Mouse (Mus musculus): ENCODE results near the gene Pik3r2. TPM values are rescaled to one million over a fixed set of nuclear protein-coding genes. Genes with fewer than 3 reads are reported as not detected.

The Pik3r2 gene
- polyA plus RNA-seq, 1 experiment from 2014 or later: 49.1 TPM

DNA sequence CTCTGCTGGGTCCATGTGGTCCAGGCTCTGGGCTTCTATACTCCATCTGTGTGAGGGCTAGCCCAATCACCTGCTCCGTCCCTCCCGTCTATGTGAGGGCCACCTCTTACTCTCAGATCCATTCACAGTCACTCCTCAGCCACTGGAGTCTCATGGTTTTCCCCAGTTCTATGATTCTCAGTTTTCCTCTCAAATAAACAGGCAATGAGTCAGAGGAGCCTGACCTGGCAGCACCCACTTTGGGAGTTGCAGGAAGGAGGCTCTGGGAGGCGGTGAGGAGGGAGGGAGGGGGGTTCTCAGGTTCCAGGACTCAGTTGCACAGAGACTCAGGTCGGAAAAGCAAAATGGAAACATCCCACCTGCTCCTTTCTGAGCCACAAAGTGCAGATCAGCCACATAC lies 36.4 kb upstream of the Pik3r2 start:
- H3K9me3 ChIP-seq (ENCODE audit: control insufficient read depth, low read length): no peaks in the 10 kb centered on the region
- 28% methylated on average over 4 of the region's 4 CpGs for WGBS
- ATAC-seq (ENCODE audit: low FRiP score, low TSS enrichment): no peak
- no peak overlapping the region for H3K27ac ChIP-seq (ENCODE audit: low read depth, low read length)
- H3K9ac ChIP-seq (ENCODE audit: low read depth, low read length): no peak overlapping the region
- H3K27me3 ChIP-seq (ENCODE audit: control insufficient read depth, insufficient read depth, low read length): 0 out of 2 replicates have a peak, but pooled peaks cover 6% of the 10 kb centered on the region
- no peak overlapping the region for H3K4me2 ChIP-seq (replicated peaks; ENCODE audit: low read depth, low read length)
- 0 out of 2 replicates have a peak, but pooled peaks cover 4% of the 10 kb centered on the region for H3K4me1 ChIP-seq (ENCODE audit: control insufficient read depth, insufficient read depth, low read length)
- no peak overlapping the region for H3K4me3 ChIP-seq (ENCODE audit: low read length)
- H3K36me3 ChIP-seq (ENCODE audit: control insufficient read depth, insufficient read depth, low read length): no peaks in the 10 kb centered on the region

DNA sequence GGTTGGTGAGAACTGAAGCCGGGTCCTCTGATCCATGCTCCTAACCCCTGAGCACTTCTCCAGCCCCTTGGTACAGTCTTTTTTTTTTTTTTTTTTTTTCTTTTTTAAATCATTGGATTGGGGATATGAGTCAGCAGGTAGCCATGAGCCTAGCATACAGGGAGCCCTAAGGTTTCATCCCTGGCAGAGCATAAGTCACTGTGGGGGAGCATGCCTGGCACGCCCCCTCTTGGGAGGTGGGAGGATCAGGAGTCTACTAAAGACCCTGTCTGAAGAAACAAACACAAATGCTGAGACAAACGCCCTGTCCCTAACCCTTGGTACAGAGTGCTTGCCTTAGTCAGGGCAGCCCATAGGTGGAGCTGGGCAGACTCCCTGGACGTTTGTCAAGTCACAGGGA lies 35.5 kb upstream of the Pik3r2 start:
- ATAC-seq (ENCODE audit: low FRiP score, low TSS enrichment): no peak
- Histone ChIP-seq H3K4me2 (replicated peaks; ENCODE audit: low read depth, low read length) (no peak overlapping the region), H3K36me3 (ENCODE audit: control insufficient read depth, insufficient read depth, low read length) (no peaks in the 10 kb centered on the region), H3K27ac (ENCODE audit: low read depth, low read length) (no peak overlapping the region), H3K27me3 (ENCODE audit: control insufficient read depth, insufficient read depth, low read length) (0 out of 2 replicates have a peak, but pooled peaks cover 5% of the 10 kb centered on the region), H3K9ac (ENCODE audit: low read depth, low read length) (no peak overlapping the region), H3K9me3 (ENCODE audit: control insufficient read depth, low read length) (no peaks in the 10 kb centered on the region), H3K4me3 (ENCODE audit: low read length) (no peak overlapping the region), H3K4me1 (ENCODE audit: control insufficient read depth, insufficient read depth, low read length) (0 out of 2 replicates have a peak, but pooled peaks cover 4% of the 10 kb centered on the region)
- 42% methylated on average over 4 of the region's 4 CpGs for WGBS

DNA sequence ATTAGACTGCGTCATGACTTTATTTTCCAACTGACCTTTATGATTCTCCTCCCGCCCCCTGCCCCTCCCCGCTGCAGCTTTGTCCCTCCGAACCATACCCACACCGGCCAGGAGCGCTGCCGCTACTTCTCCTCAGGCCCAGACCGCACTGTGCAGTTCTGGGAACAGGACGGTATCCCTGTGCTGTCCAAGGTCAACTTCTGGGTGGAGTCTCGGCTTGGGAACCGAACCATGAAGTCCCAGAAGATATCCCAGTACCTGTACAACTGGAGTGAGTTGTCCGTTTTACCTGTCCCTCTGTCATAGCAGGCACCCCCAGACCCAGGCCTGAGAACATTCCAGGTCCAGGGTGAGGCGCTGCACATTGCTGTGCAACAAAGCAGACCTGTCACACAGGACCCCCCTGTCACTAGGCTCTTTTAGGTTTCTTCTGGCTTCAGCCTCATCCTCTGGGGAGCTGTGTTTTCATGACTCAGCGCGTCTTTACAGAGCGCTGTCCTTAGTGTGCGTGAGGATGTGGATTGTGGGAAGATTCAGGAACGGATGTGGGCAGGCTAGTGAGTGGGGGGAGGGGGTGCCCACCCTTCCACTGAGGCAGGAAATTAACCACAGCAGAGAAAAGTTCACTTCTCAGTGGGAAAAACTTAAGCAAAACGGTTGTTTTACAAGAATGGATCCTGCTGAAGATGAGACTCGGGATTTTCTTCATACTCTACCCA lies 34.6 kb upstream of the Pik3r2 start:
- Histone ChIP-seq H3K4me3 (ENCODE audit: low read length) (no peak overlapping the region), H3K9ac (ENCODE audit: low read depth, low read length) (no peak overlapping the region), H3K4me2 (replicated peaks; ENCODE audit: low read depth, low read length) (no peak overlapping the region), H3K27me3 (ENCODE audit: control insufficient read depth, insufficient read depth, low read length) (0 out of 2 replicates have a peak, but pooled peaks cover 2% of the 10 kb centered on the region), H3K9me3 (ENCODE audit: control insufficient read depth, low read length) (no peaks in the 10 kb centered on the region), H3K27ac (ENCODE audit: low read depth, low read length) (no peak overlapping the region), H3K4me1 (ENCODE audit: control insufficient read depth, insufficient read depth, low read length) (0 out of 2 replicates have a peak, but pooled peaks cover 4% of the 10 kb centered on the region), H3K36me3 (ENCODE audit: control insufficient read depth, insufficient read depth, low read length) (no peaks in the 10 kb centered on the region)
- ATAC-seq (ENCODE audit: low FRiP score, low TSS enrichment): no peak
- 70% methylated on average over 20 of the region's 20 CpGs for WGBS

DNA sequence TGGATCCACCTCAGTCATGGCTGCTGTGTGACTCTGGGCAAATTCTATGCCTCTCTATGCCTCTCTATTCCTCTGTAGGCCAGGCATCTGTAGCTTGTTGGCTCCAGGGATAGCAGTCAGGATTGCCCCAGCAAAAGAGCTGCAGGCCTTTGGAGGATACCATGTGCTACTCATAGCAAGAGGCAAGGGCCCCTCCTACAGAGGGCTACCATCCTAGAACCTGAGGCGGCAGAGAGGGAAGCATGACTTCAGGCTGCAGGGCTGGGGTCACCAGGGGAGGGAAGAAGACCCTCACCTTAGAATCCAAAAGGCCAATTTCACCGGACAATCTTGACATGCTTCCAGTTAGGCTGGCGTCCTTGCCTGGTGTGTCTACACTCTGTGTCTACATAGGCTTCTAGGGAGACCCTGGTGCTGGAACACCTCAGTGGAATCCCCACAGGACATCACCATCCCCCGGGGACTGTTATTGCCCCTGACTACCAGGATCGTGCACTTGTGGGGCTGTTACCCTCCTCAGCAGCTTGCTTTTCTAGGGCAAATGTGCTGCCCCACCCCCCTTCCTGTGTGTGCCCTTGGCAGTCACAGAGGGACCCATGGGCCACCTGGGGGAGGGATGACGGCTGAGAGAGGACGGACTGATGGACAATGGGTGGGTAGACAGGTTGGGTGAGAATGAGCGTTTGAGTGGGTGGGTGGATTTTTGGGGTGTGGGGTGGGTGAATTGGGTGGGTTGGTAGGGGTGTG lies 32.6 kb upstream of the Pik3r2 start:
- Histone ChIP-seq H3K9me3 (ENCODE audit: control insufficient read depth, low read length) (no peaks in the 10 kb centered on the region), H3K4me1 (ENCODE audit: control insufficient read depth, insufficient read depth, low read length) (peaks cover 9% of the 10 kb centered on the region), H3K4me3 (ENCODE audit: low read length) (no peak overlapping the region), H3K9ac (ENCODE audit: low read depth, low read length) (no peak overlapping the region), H3K36me3 (ENCODE audit: control insufficient read depth, insufficient read depth, low read length) (no peaks in the 10 kb centered on the region), H3K27me3 (ENCODE audit: control insufficient read depth, insufficient read depth, low read length) (peaks cover 13% of the 10 kb centered on the region), H3K4me2 (replicated peaks; ENCODE audit: low read depth, low read length) (no peak overlapping the region), H3K27ac (ENCODE audit: low read depth, low read length) (no peak overlapping the region)
- no peak for ATAC-seq (ENCODE audit: low FRiP score, low TSS enrichment)
- 72% methylated on average over 8 of the region's 8 CpGs for whole genome bisulfite sequencing

DNA sequence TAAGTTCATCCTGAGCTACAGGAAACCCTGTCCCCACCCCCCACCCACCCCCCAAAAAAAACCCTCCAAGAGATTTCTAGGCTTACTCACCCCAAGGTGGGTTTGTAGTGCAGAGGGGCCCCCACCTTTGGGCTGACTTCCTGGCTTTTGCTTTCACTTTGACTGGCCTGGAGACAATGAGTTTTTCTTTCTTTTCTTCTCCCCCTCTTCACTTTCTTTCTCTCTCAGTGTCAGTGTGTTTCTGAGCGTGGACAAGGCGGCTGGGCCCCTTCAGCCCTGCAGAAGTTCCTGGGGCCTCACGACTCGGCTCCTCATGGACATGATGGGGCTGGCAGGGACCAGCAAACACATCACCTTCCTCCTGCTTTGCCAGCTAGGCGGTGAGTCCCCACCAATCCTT lies 31.7 kb upstream of the Pik3r2 start, which contains the start of gene Il12rb1:
Il12rb1 (plus strand) TSS at position 211 of the 400 bp plus-strand sequence.
- peaks cover 15% of the 10 kb centered on the region for H3K4me1 ChIP-seq (ENCODE audit: control insufficient read depth, insufficient read depth, low read length)
- H3K4me2 ChIP-seq (replicated peaks; ENCODE audit: low read depth, low read length): no peak within 1 kb of the TSS
- no peak within 1 kb of the TSS for H3K9ac ChIP-seq (ENCODE audit: low read depth, low read length)
- no peaks in the 10 kb centered on the region for H3K9me3 ChIP-seq (ENCODE audit: control insufficient read depth, low read length)
- no peak within 1 kb of the TSS for H3K27ac ChIP-seq (ENCODE audit: low read depth, low read length)
- peaks cover 22% of the 10 kb centered on the region for H3K27me3 ChIP-seq (ENCODE audit: control insufficient read depth, insufficient read depth, low read length)
- ATAC-seq (ENCODE audit: low FRiP score, low TSS enrichment): no peak
- H3K36me3 ChIP-seq (ENCODE audit: control insufficient read depth, insufficient read depth, low read length): no peaks in the 10 kb centered on the region
- WGBS: 75% methylated on average over 5 of the region's 5 CpGs
- no peak within 1 kb of the TSS for H3K4me3 ChIP-seq (ENCODE audit: low read length)

DNA sequence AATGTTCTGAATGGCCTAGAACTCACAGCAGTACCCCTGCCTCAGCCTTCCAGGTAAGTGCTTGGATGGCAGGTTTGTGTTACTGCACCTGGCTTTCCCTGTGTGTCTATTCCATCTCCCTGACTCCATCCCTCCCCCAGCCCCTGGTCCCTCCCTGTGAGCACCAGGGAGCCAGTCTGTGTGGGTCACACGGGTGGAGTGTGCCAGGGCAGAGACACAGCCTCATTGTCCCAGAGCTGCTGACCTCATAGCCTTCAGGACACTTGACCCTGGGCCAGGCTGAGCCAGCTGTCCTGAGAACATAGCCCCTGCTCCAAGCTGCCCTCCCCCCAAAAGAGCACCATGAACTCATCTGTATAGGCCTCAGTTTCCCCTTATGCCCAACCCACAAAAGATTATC lies 30.8 kb upstream of the Pik3r2 start:
- no peak for ATAC-seq (ENCODE audit: low FRiP score, low TSS enrichment)
- Histone ChIP-seq H3K36me3 (ENCODE audit: control insufficient read depth, insufficient read depth, low read length) (no peaks in the 10 kb centered on the region), H3K4me2 (replicated peaks; ENCODE audit: low read depth, low read length) (no peak overlapping the region), H3K4me1 (ENCODE audit: control insufficient read depth, insufficient read depth, low read length) (peaks cover 15% of the 10 kb centered on the region), H3K9ac (ENCODE audit: low read depth, low read length) (no peak overlapping the region), H3K27me3 (ENCODE audit: control insufficient read depth, insufficient read depth, low read length) (peaks cover 26% of the 10 kb centered on the region), H3K27ac (ENCODE audit: low read depth, low read length) (no peak overlapping the region), H3K9me3 (ENCODE audit: control insufficient read depth, low read length) (no peaks in the 10 kb centered on the region), H3K4me3 (ENCODE audit: low read length) (no peak overlapping the region)
- 38% methylated on average over 1 of the region's 1 CpGs for WGBS

DNA sequence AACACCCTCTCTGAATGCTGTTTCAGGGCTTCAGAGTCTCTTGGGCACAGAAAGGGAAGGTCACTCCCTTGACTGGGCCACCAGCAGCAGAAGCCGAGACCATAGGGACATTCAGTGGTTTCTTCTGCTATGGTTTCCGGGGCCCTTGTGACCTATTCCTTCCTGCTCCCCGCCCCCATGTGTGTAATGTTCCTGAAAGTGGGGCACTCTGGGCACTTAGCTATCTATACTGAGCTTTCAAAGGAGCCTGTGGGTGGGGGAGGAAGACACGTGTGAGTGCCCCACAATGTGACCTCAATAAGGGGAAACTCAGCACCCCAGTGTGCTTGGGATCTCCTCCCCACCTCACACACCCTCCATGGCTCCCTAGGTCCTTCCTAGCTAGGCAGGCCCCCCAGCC lies 30.0 kb upstream of the Pik3r2 start:
- Histone ChIP-seq H3K9ac (ENCODE audit: low read depth, low read length) (no peak overlapping the region), H3K4me3 (ENCODE audit: low read length) (no peak overlapping the region), H3K36me3 (ENCODE audit: control insufficient read depth, insufficient read depth, low read length) (no peaks in the 10 kb centered on the region), H3K27ac (ENCODE audit: low read depth, low read length) (no peak overlapping the region), H3K27me3 (ENCODE audit: control insufficient read depth, insufficient read depth, low read length) (peaks cover 26% of the 10 kb centered on the region), H3K4me1 (ENCODE audit: control insufficient read depth, insufficient read depth, low read length) (peaks cover 12% of the 10 kb centered on the region), H3K4me2 (replicated peaks; ENCODE audit: low read depth, low read length) (no peak overlapping the region), H3K9me3 (ENCODE audit: control insufficient read depth, low read length) (no peaks in the 10 kb centered on the region)
- WGBS: 51% methylated on average over 4 of the region's 4 CpGs
- no peak for ATAC-seq (ENCODE audit: low FRiP score, low TSS enrichment)

DNA sequence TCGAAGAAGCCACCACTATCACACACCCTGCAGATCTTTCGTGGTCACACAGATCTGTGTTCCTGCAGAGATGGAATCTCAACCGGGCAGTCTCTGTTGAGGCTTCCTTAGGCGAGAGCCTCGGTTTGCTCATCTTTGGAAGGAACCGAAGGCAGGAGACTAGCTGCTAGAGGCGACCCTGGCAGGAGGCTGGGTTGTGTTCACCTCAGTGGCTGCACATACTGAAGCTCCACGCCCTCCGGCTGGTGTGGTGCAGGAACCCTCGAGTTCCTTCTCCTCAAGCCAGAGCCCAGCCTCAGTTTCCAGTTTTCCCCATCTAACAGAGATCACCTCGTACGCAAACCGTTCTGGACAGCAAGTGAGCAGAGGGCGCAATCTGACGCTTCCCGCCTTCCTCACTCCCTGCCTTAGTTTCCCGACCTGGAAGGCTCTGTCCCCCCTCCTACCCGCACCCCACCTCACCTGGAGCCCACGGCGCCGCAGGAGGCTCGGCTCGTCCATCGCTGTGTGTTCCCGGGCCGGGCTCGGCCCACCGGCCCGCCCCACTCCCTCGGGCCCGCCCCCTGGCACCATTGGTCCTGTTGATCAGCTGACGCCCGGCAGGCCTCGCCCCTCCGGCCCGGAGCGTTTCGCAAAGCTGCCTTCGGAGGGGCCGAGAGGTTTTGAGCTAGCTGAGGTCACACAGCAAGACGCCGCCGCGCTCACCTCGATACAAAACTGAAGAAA lies 28.1 kb upstream of the Pik3r2 start, which contains the start of gene Mast3:
Mast3 (minus strand) TSS at position 574 of the 726 bp plus-strand sequence.
- WGBS: 1% methylated on average over 45 of the region's 45 CpGs
- Histone ChIP-seq H3K27me3 (ENCODE audit: control insufficient read depth, insufficient read depth, low read length) (peaks cover 36% of the 10 kb centered on the region), H3K9ac (ENCODE audit: low read depth, low read length) (peak within 1 kb of the TSS; percentile 44; the same call in 1 of the 2 replicates)

More for the DNA sequence above, 28.1 kb upstream of the Pik3r2 start, which contains the start of gene Mast3:
- H3K9me3 ChIP-seq (ENCODE audit: control insufficient read depth, low read length): no peaks in the 10 kb centered on the region
- H3K4me1 ChIP-seq (ENCODE audit: control insufficient read depth, insufficient read depth, low read length): peaks cover 12% of the 10 kb centered on the region
- ATAC-seq (ENCODE audit: low FRiP score, low TSS enrichment): peak; percentile 90
- H3K4me2 ChIP-seq (replicated peaks; ENCODE audit: low read depth, low read length): peak within 1 kb of the TSS; percentile 90
- no peak within 1 kb of the TSS for H3K27ac ChIP-seq (ENCODE audit: low read depth, low read length)
- no peaks in the 10 kb centered on the region for H3K36me3 ChIP-seq (ENCODE audit: control insufficient read depth, insufficient read depth, low read length)
- H3K4me3 ChIP-seq (ENCODE audit: low read length): peak within 1 kb of the TSS; percentile 50
